Mouse (Mus musculus) olfactory bulb, adult 2 months (tissue): ENCODE data around the gene Tbc1d9b.

Experiments used
- CTCF ChIP-seq: fragments of 200-500 bp; IDR thresholded peaks from 2 replicates; pipeline ENCODE4 v1.5.1; 2012; ENCODE audit warnings: low read depth, mild to moderate bottlenecking, low read length, moderate library complexity; ENCODE audit not compliant: insufficient read depth
- POLR2A ChIP-seq: fragments of 200-500 bp; IDR thresholded peaks from 2 replicates; pipeline ENCODE4 v1.6.1; 2012; ENCODE audit warnings: mild to moderate bottlenecking, low read depth, low read length, moderate library complexity; ENCODE audit not compliant: insufficient read depth

- TF ChIP-seq CTCF (no peak), POLR2A (peak; percentile 80)
Measured at GRCm38 (mm10) chr11:50174730-50175187, 43.6 kb downstream of the Tbc1d9b start.
